Mouse (Mus musculus): ENCODE data around the gene Bean1. TPM values are rescaled to one million over a fixed set of nuclear protein-coding genes. Genes with fewer than 3 reads are reported as not detected.
A peak's percentile ranks its signal among the peaks of the same experiment; 100 is the strongest.
"Not testable (repeated sequence)": the region's sequence is repeated elsewhere in the genome, so short reads cannot be mapped to it uniquely, and the experiment has no call there.

Gene Bean1
- polyA plus RNA-seq, 1 experiment from 2014 or later: 0.76 TPM

- peaks cover 13% of the 10 kb centered on the region for H3K4me1 ChIP-seq (ENCODE audit: control insufficient read depth, insufficient read depth, low read length)
- H3K4me3 ChIP-seq (ENCODE audit: low read length): peak overlapping the region; percentile 82
- no peak for ATAC-seq (replicated peaks; ENCODE audit: extremely low read depth, insufficient read depth, low FRiP score)
- no peaks in the 10 kb centered on the region for H3K9me3 ChIP-seq (replicated peaks; ENCODE audit: control insufficient read depth, low read length)
- H3K36me3 ChIP-seq (ENCODE audit: control insufficient read depth, insufficient read depth): peaks cover 3% of the 10 kb centered on the region; the same call in 1 of the 2 replicates
- peak overlapping the region; percentile 68 for H3K4me2 ChIP-seq (ENCODE audit: low read depth, low read length)
- no peak overlapping the region for H3K27ac ChIP-seq (ENCODE audit: low read length)
- H3K9ac ChIP-seq (ENCODE audit: low read length): peak overlapping the region; percentile 83
- H3K27me3 ChIP-seq (ENCODE audit: control insufficient read depth, insufficient read depth, low read length): no peaks in the 10 kb centered on the region
- WGBS: 65% methylated on average over 22 of the region's 22 CpGs
Observed at GRCm38 (mm10) chr8:104247054-104247907, 77.0 kb downstream of the Bean1 start.

- H3K9ac ChIP-seq (ENCODE audit: low read length): peak overlapping the region; percentile 83
- H3K4me2 ChIP-seq (ENCODE audit: low read depth, low read length): peak overlapping the region; percentile 68
- H3K27ac ChIP-seq (ENCODE audit: low read length): 0 out of 2 replicates have a peak overlapping the region, but pooled peaks have one; percentile 4
- peaks cover under 1% of the 10 kb centered on the region; the same call in 1 of the 2 replicates for H3K36me3 ChIP-seq (ENCODE audit: control insufficient read depth, insufficient read depth)
- H3K27me3 ChIP-seq (ENCODE audit: control insufficient read depth, insufficient read depth, low read length): no peaks in the 10 kb centered on the region
- H3K9me3 ChIP-seq (replicated peaks; ENCODE audit: control insufficient read depth, low read length): no peaks in the 10 kb centered on the region
- WGBS: 4% methylated on average over 11 of the region's 11 CpGs
- ATAC-seq (replicated peaks; ENCODE audit: extremely low read depth, insufficient read depth, low FRiP score): no peak
- peaks cover 13% of the 10 kb centered on the region for H3K4me1 ChIP-seq (ENCODE audit: control insufficient read depth, insufficient read depth, low read length)
- peak overlapping the region; percentile 82 for H3K4me3 ChIP-seq (ENCODE audit: low read length)
Observed at GRCm38 (mm10) chr8:104247908-104248275, 77.7 kb downstream of the Bean1 start.

- H3K9ac ChIP-seq (ENCODE audit: low read length): peak within 1 kb of the TSS; percentile 83
- H3K4me1 ChIP-seq (ENCODE audit: control insufficient read depth, insufficient read depth, low read length): peaks cover 13% of the 10 kb centered on the region
- peak within 1 kb of the TSS; percentile 6; the same call in 1 of the 2 replicates for H3K27ac ChIP-seq (ENCODE audit: low read length)
- H3K36me3 ChIP-seq (ENCODE audit: control insufficient read depth, insufficient read depth): no peaks in the 10 kb centered on the region
- peak; percentile 81 for ATAC-seq (replicated peaks; ENCODE audit: extremely low read depth, insufficient read depth, low FRiP score)
- WGBS: under 1% methylated on average over 28 of the region's 28 CpGs
- no peaks in the 10 kb centered on the region for H3K9me3 ChIP-seq (replicated peaks; ENCODE audit: control insufficient read depth, low read length)
- H3K27me3 ChIP-seq (ENCODE audit: control insufficient read depth, insufficient read depth, low read length): no peaks in the 10 kb centered on the region
- H3K4me2 ChIP-seq (ENCODE audit: low read depth, low read length): peak within 1 kb of the TSS; percentile 68
- H3K4me3 ChIP-seq (ENCODE audit: low read length): peak within 1 kb of the TSS; percentile 82
Observed at GRCm38 (mm10) chr8:104248276-104248675, 78.0 kb downstream of the Bean1 start, which contains the start of gene Tk2. TSS of gene Tk2 (minus strand) at chr8:104248558.

- no peak for ATAC-seq (replicated peaks; ENCODE audit: extremely low read depth, insufficient read depth, low FRiP score)
- no peak overlapping the region for H3K4me2 ChIP-seq (ENCODE audit: low read depth, low read length)
- WGBS: 77% methylated on average over 7 of the region's 7 CpGs
Observed at GRCm38 (mm10) chr8:104249442-104249996, 79.3 kb downstream of the Bean1 start.

GRCm38 (mm10) chr8:104250439-104251367 lies 80.5 kb downstream of the Bean1 start, which contains the start of gene Cklf:
TSS of gene Cklf (plus strand) at chr8:104250861.
- peak within 1 kb of the TSS; percentile 81 for H3K27ac ChIP-seq (ENCODE audit: low read length)

More at GRCm38 (mm10) chr8:104249442-104249996, 79.3 kb downstream of the Bean1 start:
- Histone ChIP-seq H3K4me3 (ENCODE audit: low read length) (no peak overlapping the region), H3K9me3 (replicated peaks; ENCODE audit: control insufficient read depth, low read length) (no peaks in the 10 kb centered on the region), H3K27me3 (ENCODE audit: control insufficient read depth, insufficient read depth, low read length) (no peaks in the 10 kb centered on the region), H3K36me3 (ENCODE audit: control insufficient read depth, insufficient read depth) (no peaks in the 10 kb centered on the region), H3K27ac (ENCODE audit: low read length) (no peak overlapping the region), H3K4me1 (ENCODE audit: control insufficient read depth, insufficient read depth, low read length) (peaks cover 13% of the 10 kb centered on the region), H3K9ac (ENCODE audit: low read length) (no peak overlapping the region)

GRCm38 (mm10) chr8:104251461-104251860 lies 81.2 kb downstream of the Bean1 start:
- under 1% methylated on average over 7 of the region's 7 CpGs for WGBS
- H3K4me2 ChIP-seq (ENCODE audit: low read depth, low read length): peak overlapping the region; percentile 70
- no peak overlapping the region for H3K27ac ChIP-seq (ENCODE audit: low read length)
- no peak for ATAC-seq (replicated peaks; ENCODE audit: extremely low read depth, insufficient read depth, low FRiP score)
- H3K36me3 ChIP-seq (ENCODE audit: control insufficient read depth, insufficient read depth): no peaks in the 10 kb centered on the region
- peaks cover 13% of the 10 kb centered on the region for H3K4me1 ChIP-seq (ENCODE audit: control insufficient read depth, insufficient read depth, low read length)
- H3K27me3 ChIP-seq (ENCODE audit: control insufficient read depth, insufficient read depth, low read length): no peaks in the 10 kb centered on the region
- H3K9ac ChIP-seq (ENCODE audit: low read length): peak overlapping the region; percentile 88
- peak overlapping the region; percentile 88 for H3K4me3 ChIP-seq (ENCODE audit: low read length)
- H3K9me3 ChIP-seq (replicated peaks; ENCODE audit: control insufficient read depth, low read length): no peaks in the 10 kb centered on the region

More at GRCm38 (mm10) chr8:104250439-104251367, 80.5 kb downstream of the Bean1 start, which contains the start of gene Cklf:
- peak; percentile 83 for ATAC-seq (replicated peaks; ENCODE audit: extremely low read depth, insufficient read depth, low FRiP score)
- H3K27me3 ChIP-seq (ENCODE audit: control insufficient read depth, insufficient read depth, low read length): no peaks in the 10 kb centered on the region
- no peaks in the 10 kb centered on the region for H3K36me3 ChIP-seq (ENCODE audit: control insufficient read depth, insufficient read depth)
- peak within 1 kb of the TSS; percentile 88 for H3K4me3 ChIP-seq (ENCODE audit: low read length)
- peak within 1 kb of the TSS; percentile 70 for H3K4me2 ChIP-seq (ENCODE audit: low read depth, low read length)
- H3K9me3 ChIP-seq (replicated peaks; ENCODE audit: control insufficient read depth, low read length): no peaks in the 10 kb centered on the region
- peaks cover 13% of the 10 kb centered on the region for H3K4me1 ChIP-seq (ENCODE audit: control insufficient read depth, insufficient read depth, low read length)
- 4% methylated on average over 41 of the region's 41 CpGs for WGBS
- H3K9ac ChIP-seq (ENCODE audit: low read length): peak within 1 kb of the TSS; percentile 88

GRCm38 (mm10) chr8:104253016-104253415 lies 82.8 kb downstream of the Bean1 start:
- H3K9me3 ChIP-seq (replicated peaks; ENCODE audit: control insufficient read depth, low read length): no peaks in the 10 kb centered on the region
- no peak overlapping the region for H3K9ac ChIP-seq (ENCODE audit: low read length)
- no peak overlapping the region for H3K4me2 ChIP-seq (ENCODE audit: low read depth, low read length)
- no peak overlapping the region for H3K27ac ChIP-seq (ENCODE audit: low read length)
- no peak for ATAC-seq (replicated peaks; ENCODE audit: extremely low read depth, insufficient read depth, low FRiP score)
- H3K27me3 ChIP-seq (ENCODE audit: control insufficient read depth, insufficient read depth, low read length): no peaks in the 10 kb centered on the region
- 92% methylated on average over 3 of the region's 3 CpGs for WGBS
- peaks cover 6% of the 10 kb centered on the region; the same call in 1 of the 2 replicates for H3K4me1 ChIP-seq (ENCODE audit: control insufficient read depth, insufficient read depth, low read length)
- peaks cover 7% of the 10 kb centered on the region for H3K36me3 ChIP-seq (ENCODE audit: control insufficient read depth, insufficient read depth)
- no peak overlapping the region for H3K4me3 ChIP-seq (ENCODE audit: low read length)

- H3K36me3 ChIP-seq (ENCODE audit: control insufficient read depth, insufficient read depth): peaks cover 18% of the 10 kb centered on the region
- H3K4me2 ChIP-seq (ENCODE audit: low read depth, low read length); H3K9me3 ChIP-seq (replicated peaks; ENCODE audit: control insufficient read depth, low read length); H3K27ac ChIP-seq (ENCODE audit: low read length); H3K9ac ChIP-seq (ENCODE audit: low read length); H3K27me3 ChIP-seq (ENCODE audit: control insufficient read depth, insufficient read depth, low read length); ATAC-seq (replicated peaks; ENCODE audit: extremely low read depth, insufficient read depth, low FRiP score); H3K4me1 ChIP-seq (ENCODE audit: control insufficient read depth, insufficient read depth, low read length); H3K4me3 ChIP-seq (ENCODE audit: low read length): not testable (repeated sequence)
- 93% methylated on average over 5 of the region's 5 CpGs for WGBS
Observed at GRCm38 (mm10) chr8:104261802-104262201, 91.6 kb downstream of the Bean1 start.
